Mouse (Mus musculus) ES-E14 (cell line): ENCODE data around the gene Plekhg2.

Experiments
- CHD2 ChIP-seq: IDR thresholded peaks from 2 replicates; pipeline ENCODE4 v1.6.1; 2014; ENCODE audit warnings: mild to moderate bottlenecking, low read depth, low read length, inconsistent platforms
- HCFC1 ChIP-seq: IDR thresholded peaks from 2 replicates; pipeline ENCODE4 v1.6.1; 2012; ENCODE audit warnings: low read length, inconsistent platforms, borderline replicate concordance; ENCODE audit not compliant: insufficient read depth
- ZNF384 ChIP-seq: IDR thresholded peaks from 2 replicates; pipeline ENCODE4 v1.6.1; 2012; ENCODE audit warnings: low read depth, low read length, inconsistent platforms

GRCm38 (mm10) chr7:28318714-28319113 lies 53.7 kb downstream of the Plekhg2 start:
- TF ChIP-seq HCFC1 (no peak), CHD2 (no peak), ZNF384 (no peak)
